Mouse (Mus musculus) ES-E14 (cell line): ENCODE results near the gene Rpn1.

ENCODE experiments used
- CHD2 ChIP-seq: IDR thresholded peaks from 2 replicates; pipeline ENCODE4 v1.6.1; 2014; ENCODE audit warnings: mild to moderate bottlenecking, low read depth, low read length, inconsistent platforms
- HCFC1 ChIP-seq: IDR thresholded peaks from 2 replicates; pipeline ENCODE4 v1.6.1; 2012; ENCODE audit warnings: low read length, inconsistent platforms, borderline replicate concordance; ENCODE audit not compliant: insufficient read depth
- ZC3H11A ChIP-seq: IDR thresholded peaks from 2 replicates; pipeline ENCODE4 v1.6.1; 2012; ENCODE audit warnings: low read depth, mild to moderate bottlenecking, inconsistent platforms, low read length, borderline replicate concordance
- ZNF384 ChIP-seq: IDR thresholded peaks from 2 replicates; pipeline ENCODE4 v1.6.1; 2012; ENCODE audit warnings: low read depth, low read length, inconsistent platforms

DNA sequence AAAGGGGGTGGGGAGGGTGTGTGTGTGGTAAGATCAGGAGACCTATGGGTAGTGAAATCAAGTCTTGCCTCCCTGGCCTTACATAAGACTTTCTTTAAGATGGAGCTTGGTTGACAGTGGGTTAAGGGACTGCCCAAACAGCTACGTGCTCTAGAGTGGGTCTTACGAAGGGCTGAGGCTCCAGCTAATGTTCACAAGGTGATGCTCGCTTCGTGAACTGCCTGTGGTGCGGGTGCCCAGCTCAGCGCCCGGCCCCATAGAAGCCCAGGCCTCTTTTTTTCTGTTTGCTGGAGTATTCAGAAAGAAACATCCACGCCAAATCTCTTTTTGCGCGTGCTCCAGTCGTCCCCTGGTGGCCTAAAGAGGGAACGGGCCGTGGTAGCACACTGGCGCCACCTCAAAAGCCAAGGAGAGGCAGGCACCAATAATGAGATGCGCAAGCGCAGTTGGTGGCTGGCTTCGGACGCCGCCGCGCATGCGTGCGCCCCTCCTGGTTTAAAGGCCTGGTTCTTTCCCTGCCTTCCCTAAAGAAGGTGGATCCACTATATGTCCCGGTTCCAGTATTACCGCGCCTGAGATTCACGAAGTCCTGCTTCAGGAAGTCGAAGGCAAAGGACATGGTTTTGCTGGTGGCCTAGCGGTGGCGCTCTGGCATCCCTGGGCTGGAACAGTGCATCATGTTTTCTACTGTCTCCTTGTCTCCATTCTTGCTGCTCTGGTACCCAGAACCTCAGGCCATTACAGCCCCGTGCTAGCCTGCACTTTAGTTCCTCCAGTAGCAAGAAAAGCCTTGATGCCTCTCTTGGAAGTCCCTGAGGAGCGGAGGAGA lies 21.7 kb downstream of the Rpn1 start:
- TF ChIP-seq ZC3H11A (0 out of 2 replicates have a peak, but pooled peaks have one; percentile 41), ZNF384 (peak; percentile 76), CHD2 (no peak), HCFC1 (0 out of 2 replicates have a peak, but pooled peaks have one; percentile 27)
